Mouse (Mus musculus): ENCODE results near the gene Golm1. TPM values are rescaled to one million over a fixed set of nuclear protein-coding genes. Genes with fewer than 3 reads are reported as not detected.

The Golm1 gene
- total RNA-seq, 1 experiment from 2014 or later: 41.9 TPM

DNA sequence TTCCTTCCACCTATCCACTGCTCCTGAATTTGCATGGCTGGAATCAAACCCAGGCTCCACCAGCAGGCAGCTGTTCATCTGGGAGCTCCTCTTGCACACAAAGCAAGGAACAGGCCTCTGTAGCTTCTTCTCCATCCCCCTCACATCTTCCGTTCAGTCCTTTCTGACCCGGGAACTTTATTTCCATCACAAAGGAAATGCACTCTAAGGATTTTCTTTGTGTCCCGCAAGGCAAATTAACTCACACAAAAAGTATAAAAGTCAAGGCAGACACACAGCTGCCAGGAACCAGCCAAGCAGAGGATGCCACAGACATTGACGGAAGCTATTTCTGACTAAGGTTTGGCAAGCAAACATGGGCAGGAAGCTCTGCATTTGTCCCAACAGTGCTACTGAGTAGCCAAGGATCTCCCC, 18.6 kb downstream of the Golm1 start:
- no peak for ATAC-seq (replicated peaks in 1 of 2; ENCODE audit: insufficient read depth in 1 of 2, low FRiP score in 2 of 2, low TSS enrichment in 1 of 2, low read depth in 1 of 2, poor library complexity in 2 of 2, severe bottlenecking in 2 of 2)

DNA sequence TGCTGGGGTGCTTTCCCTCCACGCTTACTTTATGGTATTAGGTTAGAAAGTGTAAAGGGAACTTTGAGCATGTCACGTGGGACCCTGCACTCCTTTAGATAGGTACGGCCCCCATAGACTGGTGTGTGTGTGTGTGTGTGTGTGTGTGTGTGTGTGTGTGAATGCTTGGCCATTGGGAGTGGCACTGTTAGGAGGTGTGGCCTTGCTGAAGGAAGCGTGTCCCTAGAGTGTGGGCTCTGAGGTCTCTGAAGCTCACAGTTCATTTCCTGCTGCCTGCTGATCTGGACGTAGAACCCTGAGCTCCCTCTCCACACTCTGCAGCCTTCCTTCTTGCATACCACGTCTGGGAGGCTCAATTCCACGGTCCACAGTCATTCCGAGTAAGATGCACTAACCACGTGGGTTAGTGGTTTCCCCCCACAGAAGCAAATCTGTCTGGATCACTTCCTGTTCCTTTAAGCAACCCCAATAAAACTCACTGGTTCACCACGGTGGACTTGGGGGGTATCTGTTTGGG, 19.2 kb downstream of the Golm1 start:
- ATAC-seq (replicated peaks in 1 of 2; ENCODE audit: insufficient read depth in 1 of 2, low FRiP score in 2 of 2, low TSS enrichment in 1 of 2, low read depth in 1 of 2, poor library complexity in 2 of 2, severe bottlenecking in 2 of 2): peak; percentile 75 to 90

DNA sequence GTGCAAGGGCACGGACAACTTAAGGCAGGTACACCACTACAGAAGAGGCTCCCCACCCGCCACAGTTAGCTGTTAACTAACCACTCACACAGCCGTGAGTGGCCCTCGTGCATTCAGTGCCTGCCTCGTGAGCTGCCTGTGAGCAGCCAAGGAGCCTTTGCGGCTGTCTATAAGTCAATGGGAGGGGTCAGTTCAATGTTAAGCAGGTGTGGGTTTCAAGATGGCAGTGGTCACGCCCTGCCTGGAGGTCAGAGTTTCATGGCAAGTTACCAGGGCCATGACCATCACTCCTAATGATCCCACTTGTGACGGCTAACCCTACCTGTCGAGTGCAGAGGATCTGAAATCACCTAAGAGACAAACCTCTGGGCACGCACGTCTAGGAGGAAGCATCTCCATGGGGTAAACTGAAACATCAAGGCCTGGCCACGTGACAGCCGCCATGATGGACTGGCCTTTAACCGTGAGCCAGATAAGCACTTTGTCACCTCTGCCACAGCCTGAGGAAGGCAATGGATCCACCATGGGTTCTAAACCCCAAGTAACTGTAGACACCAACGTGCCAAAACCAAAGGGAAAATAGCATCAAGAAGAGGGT, 19.8 kb downstream of the Golm1 start:
- no peak for ATAC-seq (replicated peaks in 1 of 2; ENCODE audit: insufficient read depth in 1 of 2, low FRiP score in 2 of 2, low TSS enrichment in 1 of 2, low read depth in 1 of 2, poor library complexity in 2 of 2, severe bottlenecking in 2 of 2)

DNA sequence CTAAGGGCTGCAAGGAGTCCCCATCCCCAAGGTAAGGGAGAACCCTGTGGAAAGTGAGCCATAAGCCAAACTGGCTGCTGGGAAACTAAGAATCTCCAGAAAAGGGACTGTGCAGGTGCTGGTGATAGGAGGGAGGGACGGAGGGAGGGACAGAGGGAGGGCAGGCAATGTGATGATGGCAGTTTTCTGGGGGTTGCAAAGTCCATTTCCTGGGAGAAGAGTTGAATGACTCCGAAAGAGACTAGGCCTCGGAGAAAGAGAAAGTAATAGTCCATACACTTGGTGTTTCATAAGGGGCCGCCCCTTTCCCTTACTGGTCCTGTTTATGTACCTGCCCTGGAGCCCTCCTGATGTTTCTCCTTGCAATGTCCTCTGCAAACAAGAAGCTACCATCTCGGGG, 21.1 kb downstream of the Golm1 start:
- no peak for ATAC-seq (replicated peaks in 1 of 2; ENCODE audit: insufficient read depth in 1 of 2, low FRiP score in 2 of 2, low TSS enrichment in 1 of 2, low read depth in 1 of 2, poor library complexity in 2 of 2, severe bottlenecking in 2 of 2)

DNA sequence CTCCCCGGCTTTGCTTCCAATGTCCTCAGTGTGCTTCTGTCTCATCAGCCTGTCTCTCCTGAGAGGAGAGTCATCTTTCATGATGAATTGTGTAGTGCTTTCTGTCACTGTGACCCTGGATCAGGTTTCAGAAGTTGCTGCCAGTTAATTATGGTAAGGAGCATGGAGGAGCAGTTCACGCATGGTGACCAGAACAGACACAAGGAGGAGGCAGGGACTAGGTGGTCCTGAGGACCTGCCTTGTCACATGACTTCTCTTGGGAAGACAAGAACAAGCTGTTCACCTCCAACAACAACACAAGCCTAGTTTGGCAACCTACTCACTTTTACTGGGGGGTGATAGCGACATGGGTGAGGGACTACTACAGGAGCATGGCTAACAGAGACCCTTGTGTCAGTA, 22.5 kb downstream of the Golm1 start:
- no peak for ATAC-seq (replicated peaks in 1 of 2; ENCODE audit: insufficient read depth in 1 of 2, low FRiP score in 2 of 2, low TSS enrichment in 1 of 2, low read depth in 1 of 2, poor library complexity in 2 of 2, severe bottlenecking in 2 of 2)

DNA sequence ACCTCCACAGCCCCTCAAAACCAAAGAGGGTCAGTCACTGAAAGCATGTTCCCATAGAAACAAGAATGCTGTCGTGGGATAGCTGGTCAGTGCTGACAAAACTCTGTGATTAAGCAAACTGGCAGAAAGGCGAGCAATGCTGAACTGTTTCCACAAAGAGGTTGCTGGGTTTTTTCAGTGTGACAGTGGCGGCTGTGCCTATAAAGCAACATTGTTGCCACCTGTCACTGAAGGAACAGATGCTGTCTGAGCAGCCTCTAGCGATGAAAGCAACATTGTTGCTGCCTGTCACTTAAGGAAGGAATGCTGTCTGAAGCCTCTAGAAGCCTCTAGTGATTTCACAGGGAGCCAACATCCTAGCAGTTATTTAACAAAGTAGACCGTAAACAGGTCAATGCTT, 23.0 kb downstream of the Golm1 start:
- ATAC-seq (replicated peaks in 1 of 2; ENCODE audit: insufficient read depth in 1 of 2, low FRiP score in 2 of 2, low TSS enrichment in 1 of 2, low read depth in 1 of 2, poor library complexity in 2 of 2, severe bottlenecking in 2 of 2): no peak

DNA sequence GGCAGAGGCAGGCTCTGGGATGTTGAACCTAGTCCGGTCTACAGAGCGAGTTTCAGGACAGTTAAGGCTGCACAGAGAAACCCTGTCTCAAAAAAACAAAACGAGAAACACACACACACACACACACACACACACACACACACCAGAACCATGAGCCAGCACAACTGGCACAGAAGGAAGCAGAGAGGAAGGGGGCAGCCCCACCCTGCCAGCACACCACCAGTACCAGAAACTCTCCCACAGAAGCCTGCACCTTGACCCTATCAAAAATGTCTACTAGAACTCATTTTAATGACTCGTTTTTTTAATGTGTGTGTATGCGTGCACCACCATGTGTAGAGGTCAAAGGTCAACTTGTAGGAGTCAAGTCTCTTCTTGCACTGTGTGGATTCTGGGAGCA, 25.8 kb downstream of the Golm1 start:
- ATAC-seq (replicated peaks in 1 of 2; ENCODE audit: insufficient read depth in 1 of 2, low FRiP score in 2 of 2, low TSS enrichment in 1 of 2, low read depth in 1 of 2, poor library complexity in 2 of 2, severe bottlenecking in 2 of 2): peak; percentile 39 to 48; a peak in 2 of 4 replicates

DNA sequence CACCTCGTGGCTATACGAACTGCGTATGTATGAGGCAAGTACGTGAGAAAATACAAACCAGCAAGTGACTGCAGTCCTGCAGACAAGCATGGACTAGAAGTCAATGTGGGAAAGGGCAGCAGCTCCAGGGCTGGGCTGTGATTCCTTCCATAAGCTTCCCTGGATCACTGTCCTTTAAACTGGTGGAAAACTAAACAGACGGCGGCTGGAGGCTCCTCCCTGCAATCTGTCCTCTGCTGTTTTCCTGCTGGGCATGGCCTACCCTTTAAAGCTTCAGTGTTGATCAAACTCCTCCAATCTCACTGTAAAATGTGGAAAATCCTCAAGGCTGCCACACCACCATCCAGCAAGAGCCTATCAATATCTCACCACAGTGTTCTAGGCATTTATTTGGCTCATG, 27.0 kb downstream of the Golm1 start:
- no peak for ATAC-seq (replicated peaks in 1 of 2; ENCODE audit: insufficient read depth in 1 of 2, low FRiP score in 2 of 2, low TSS enrichment in 1 of 2, low read depth in 1 of 2, poor library complexity in 2 of 2, severe bottlenecking in 2 of 2)

DNA sequence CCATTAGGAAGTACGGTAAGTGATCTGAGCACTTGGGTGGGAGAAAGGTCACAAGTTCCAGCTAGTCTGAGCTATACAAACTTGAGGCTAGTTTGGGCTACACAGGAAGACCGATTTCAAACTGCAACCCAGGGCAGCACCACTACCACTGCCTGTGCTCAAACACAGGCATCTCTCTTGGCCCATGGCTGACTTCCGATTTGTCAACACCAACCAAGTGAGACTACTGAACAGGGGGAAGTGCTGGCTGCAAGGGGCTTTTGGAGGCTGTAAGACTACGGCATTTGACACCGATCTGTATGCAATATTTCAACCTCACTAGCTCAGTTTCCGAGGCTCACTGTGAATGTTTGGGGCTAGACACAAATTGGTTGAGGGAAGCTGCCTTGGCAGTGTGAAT, 28.1 kb downstream of the Golm1 start:
- peak in 1 of 2 experiments; percentile 40; a peak in 1 of 4 replicates for ATAC-seq (replicated peaks in 1 of 2; ENCODE audit: insufficient read depth in 1 of 2, low FRiP score in 2 of 2, low TSS enrichment in 1 of 2, low read depth in 1 of 2, poor library complexity in 2 of 2, severe bottlenecking in 2 of 2)

DNA sequence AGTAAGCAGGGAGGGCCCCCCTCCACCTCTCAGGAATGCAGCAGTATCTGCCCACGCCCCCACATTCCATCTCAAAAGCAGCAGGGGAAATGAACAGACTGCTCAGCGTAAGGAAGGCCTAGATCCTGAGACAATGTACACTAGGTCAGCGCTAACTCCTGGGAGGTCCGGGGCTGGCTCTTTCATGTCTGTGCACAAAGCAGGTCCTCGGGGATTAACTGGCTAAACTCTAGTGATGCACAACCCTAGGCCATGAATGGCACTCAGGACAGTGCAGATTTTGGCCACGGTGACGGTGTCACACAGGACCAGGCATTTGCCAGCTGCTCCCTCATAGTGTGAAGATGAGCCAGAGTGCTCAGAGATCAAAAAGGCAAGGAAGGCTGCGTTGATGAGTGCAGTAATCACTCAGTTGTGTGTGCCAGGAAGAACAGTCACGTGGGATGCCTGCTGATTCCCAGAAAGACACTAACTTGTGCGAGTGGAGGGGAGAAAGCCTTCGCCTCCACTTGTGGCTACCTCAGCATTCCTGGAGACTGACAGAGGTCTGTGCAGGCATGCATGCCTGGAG, 28.9 kb downstream of the Golm1 start:
- no peak for ATAC-seq (replicated peaks in 1 of 2; ENCODE audit: insufficient read depth in 1 of 2, low FRiP score in 2 of 2, low TSS enrichment in 1 of 2, low read depth in 1 of 2, poor library complexity in 2 of 2, severe bottlenecking in 2 of 2)

DNA sequence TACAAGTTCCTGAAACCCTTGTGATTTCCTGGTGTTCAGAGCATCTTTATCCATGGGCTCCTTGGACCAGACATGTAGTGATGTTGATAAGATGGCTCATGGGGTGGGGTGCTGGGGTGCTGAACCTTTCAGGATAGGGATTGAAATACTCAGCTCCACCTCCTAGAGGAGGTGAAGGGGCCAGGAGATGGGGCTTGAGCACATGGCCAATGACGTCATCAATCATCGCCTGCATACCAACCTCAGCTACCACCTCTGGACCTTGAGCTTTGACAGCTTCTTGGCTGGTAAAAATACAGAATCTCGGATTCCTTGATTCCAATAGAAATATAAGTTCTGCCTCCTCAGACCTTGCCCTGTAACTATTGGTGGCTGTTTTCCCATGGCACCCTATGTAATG, 30.1 kb downstream of the Golm1 start:
- ATAC-seq (replicated peaks in 1 of 2; ENCODE audit: insufficient read depth in 1 of 2, low FRiP score in 2 of 2, low TSS enrichment in 1 of 2, low read depth in 1 of 2, poor library complexity in 2 of 2, severe bottlenecking in 2 of 2): no peak

DNA sequence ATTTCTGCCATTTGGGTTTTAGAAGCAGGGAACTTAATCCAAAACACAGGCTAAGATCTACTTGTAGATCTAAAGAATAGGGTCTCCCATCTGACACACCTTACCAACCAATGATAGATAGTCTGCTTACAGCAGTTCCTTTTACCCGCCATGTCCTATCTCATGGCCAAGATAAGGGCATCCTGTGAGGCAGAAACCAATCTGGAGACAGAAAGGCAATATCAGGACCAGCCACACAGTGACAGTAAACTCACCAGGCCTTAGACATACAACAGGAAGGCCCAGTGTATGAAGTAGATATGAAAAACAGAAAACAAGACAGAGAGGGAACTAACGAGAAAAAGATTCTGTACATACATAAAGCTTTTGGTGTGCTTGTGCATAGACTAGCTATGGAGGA, 32.8 kb downstream of the Golm1 start:
- no peak; a peak in 1 of 4 replicates for ATAC-seq (replicated peaks in 1 of 2; ENCODE audit: insufficient read depth in 1 of 2, low FRiP score in 2 of 2, low TSS enrichment in 1 of 2, low read depth in 1 of 2, poor library complexity in 2 of 2, severe bottlenecking in 2 of 2)

DNA sequence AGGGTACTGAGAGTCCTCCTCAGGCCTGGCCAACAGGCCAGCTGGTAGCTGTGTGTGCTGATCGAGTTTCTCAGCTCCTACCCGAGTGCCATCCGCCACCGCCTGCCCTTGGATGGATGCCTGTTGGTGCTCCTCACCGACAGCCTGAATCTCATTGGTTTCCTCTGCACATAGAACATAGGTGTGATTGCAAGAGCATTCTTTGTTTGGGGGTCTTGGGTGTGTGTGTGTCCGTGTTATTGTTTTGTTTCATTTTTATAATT, 35.5 kb downstream of the Golm1 start:
- ATAC-seq (replicated peaks in 1 of 2; ENCODE audit: insufficient read depth in 1 of 2, low FRiP score in 2 of 2, low TSS enrichment in 1 of 2, low read depth in 1 of 2, poor library complexity in 2 of 2, severe bottlenecking in 2 of 2): no peak

DNA sequence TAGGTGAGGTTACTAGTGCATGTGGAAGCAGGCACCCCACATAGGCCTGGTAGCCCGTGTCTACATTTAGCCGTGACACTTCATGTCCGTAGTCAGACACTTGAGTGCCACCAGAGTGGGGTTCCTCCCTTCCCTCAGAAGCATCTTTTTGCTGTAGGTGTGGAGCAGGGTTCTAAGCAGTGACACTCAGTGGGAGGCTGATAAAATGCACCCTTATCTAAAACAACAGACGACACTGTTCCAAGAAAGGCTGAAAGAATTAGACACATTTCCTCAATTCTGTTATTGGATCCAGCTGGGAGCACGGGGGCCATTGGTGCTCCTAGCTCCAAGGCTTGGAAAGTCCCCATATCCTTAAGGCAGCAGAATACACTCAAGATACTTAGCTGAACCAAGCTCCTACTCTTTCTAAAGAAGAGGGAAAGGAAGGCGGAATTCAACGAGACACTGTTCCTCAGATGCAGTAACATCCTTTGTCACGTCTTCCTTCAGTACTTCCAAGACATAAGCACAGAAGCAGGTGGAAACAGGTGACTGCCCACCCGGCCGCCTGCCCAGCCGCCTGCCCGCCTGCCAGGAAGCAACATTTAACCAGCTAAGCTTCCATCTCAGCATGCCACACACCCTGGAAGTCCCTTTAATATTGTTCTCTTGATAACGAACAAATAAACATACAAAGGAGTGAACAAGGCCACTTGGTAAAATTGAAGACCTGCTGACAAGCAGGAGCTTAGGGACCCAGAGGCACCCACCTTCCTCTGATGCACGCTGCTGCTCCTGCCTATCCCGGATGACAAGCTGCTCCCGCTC, 36.0 kb downstream of the Golm1 start:
- no peak for ATAC-seq (replicated peaks in 1 of 2; ENCODE audit: insufficient read depth in 1 of 2, low FRiP score in 2 of 2, low TSS enrichment in 1 of 2, low read depth in 1 of 2, poor library complexity in 2 of 2, severe bottlenecking in 2 of 2)

DNA sequence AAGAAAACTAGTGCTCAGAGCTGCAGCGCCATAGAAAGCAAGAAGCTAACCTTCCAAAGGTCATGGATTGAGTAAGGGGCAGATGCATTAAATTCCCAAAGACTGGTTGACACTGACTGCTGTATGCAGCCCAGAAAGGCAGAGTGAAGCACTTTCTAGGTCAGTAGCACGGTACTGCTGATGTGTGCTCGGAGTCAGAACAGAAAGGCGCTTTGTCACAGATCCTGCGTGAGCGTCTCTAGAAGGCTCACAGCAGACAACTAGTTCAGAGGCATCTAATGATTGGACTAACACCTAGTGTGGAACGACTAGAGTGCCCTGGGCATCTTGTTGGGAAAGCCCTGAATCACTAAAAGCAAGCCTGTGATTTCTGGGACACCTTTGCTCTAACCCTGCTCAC, 37.8 kb downstream of the Golm1 start:
- ATAC-seq (replicated peaks in 1 of 2; ENCODE audit: insufficient read depth in 1 of 2, low FRiP score in 2 of 2, low TSS enrichment in 1 of 2, low read depth in 1 of 2, poor library complexity in 2 of 2, severe bottlenecking in 2 of 2): no peak

DNA sequence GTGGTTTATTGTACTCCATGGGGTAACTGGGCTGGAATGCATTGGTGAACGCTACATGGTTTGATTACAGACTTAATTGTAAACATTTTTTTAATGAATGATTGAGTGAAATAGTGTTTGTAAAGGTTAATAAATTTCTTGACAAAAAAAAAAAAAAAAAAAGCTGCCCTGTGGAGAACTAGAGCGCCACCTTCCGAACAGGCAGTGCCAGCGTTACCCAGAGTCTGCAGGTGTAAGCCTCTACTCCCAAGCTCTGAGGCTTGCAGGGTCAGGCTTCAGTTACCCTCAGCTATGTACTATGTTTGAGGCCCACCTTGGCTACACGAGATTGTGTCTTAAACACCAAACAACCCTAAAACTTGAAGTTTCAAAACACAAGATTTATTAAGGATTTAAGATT, 41.0 kb downstream of the Golm1 start:
- ATAC-seq (replicated peaks in 1 of 2; ENCODE audit: insufficient read depth in 1 of 2, low FRiP score in 2 of 2, low TSS enrichment in 1 of 2, low read depth in 1 of 2, poor library complexity in 2 of 2, severe bottlenecking in 2 of 2): no peak

DNA sequence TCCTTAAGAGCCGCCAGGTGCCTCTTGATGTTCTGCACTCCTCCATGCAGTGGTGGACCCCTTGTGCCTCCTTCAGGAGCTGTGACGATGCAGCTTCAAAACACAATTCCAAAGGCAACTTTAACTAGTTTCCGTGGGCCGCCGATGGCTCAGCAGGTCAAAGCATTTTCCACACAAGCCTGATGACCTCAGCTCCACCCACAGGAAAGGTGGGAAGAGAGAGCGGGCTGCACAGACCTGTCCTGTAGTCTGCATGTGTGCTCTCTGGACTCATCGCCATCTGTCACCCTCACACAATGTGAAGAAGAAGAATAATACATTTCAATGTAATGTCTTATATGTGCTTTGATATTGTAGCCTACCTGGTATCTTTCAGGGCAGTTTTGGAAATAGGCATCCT, 48.9 kb downstream of the Golm1 start:
- ATAC-seq (replicated peaks in 1 of 2; ENCODE audit: insufficient read depth in 1 of 2, low FRiP score in 2 of 2, low TSS enrichment in 1 of 2, low read depth in 1 of 2, poor library complexity in 2 of 2, severe bottlenecking in 2 of 2): no peak

DNA sequence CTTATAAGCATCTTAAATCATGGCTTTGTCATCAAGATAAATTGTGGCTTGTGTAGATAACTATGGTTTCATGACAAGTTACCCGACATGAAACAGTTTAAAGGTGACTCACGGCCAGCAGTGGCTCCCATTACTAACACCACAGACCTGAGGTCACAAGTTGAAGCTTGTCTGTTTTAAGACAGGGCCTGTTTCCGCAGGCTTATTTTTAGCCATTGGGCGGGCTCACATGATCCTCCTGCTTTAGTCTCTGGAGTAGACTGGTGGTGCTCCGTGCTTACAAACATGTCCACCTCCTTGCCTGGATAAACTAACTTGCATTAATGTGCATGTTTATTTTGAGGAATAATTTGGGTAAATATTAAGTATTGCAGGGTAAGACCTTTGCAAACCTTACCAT, 50.7 kb downstream of the Golm1 start:
- ATAC-seq (replicated peaks in 1 of 2; ENCODE audit: insufficient read depth in 1 of 2, low FRiP score in 2 of 2, low TSS enrichment in 1 of 2, low read depth in 1 of 2, poor library complexity in 2 of 2, severe bottlenecking in 2 of 2): no peak

DNA sequence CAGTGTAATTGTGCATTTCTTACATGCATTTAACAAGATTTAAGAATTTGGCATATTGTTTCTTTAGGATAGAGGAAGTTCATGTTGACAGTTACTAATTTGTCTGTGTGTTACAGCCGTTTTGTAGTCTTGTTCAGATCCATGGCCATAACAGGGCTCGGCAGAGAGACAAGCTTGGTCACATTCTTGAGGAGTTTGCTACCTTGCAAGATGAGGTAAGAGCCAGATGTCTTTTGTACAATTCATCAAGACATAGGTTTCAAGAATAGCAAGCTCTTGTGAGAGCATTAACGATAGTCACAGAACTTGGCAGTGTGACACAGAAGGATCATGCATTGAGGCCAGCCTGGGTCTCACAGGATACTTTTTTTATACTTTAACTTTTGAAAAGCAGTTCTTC, 51.2 kb downstream of the Golm1 start:
- ATAC-seq (replicated peaks in 1 of 2; ENCODE audit: insufficient read depth in 1 of 2, low FRiP score in 2 of 2, low TSS enrichment in 1 of 2, low read depth in 1 of 2, poor library complexity in 2 of 2, severe bottlenecking in 2 of 2): no peak

Measured in hematopoietic stem cell, adult 5-6 weeks (primary cell).